Mouse (Mus musculus): ENCODE results near the gene Gm43552.

- TF ChIP-seq CTCF (IDR thresholded peaks at IDR 0.05) (no peak), EP300 (IDR thresholded peaks at IDR 0.05) (no peak)
Measured at GRCm38 (mm10) chr5:65487381-65487780, 5.3 kb downstream of the Gm43552 start.
